Mouse (Mus musculus): ENCODE results near the gene Sema4d. TPM values are rescaled to one million over a fixed set of nuclear protein-coding genes. Genes with fewer than 3 reads are reported as not detected.
A peak's percentile ranks its signal among the peaks of the same experiment; 100 is the strongest.

The Sema4d gene
- polyA plus RNA-seq, 1 experiment from 2014 or later: 18.6 TPM

- ATAC-seq (replicated peaks; ENCODE audit: low FRiP score) (no peak), DNase-seq (ENCODE audit: low spot score) (no peak)
- no peaks in the 10 kb centered on the region for H3K27me3 ChIP-seq (replicated peaks; ENCODE audit: control insufficient read depth, insufficient read depth, low read length)
- H3K36me3 ChIP-seq (ENCODE audit: control insufficient read depth, insufficient read depth, low read length): no peaks in the 10 kb centered on the region
- 47% methylated on average over 13 of the region's 13 CpGs for WGBS
- peak overlapping the region; percentile 90 for H3K27ac ChIP-seq (ENCODE audit: low read depth, low read length)
- H3K9me3 ChIP-seq (ENCODE audit: control insufficient read depth, low read length): no peaks in the 10 kb centered on the region
- H3K4me2 ChIP-seq: peak overlapping the region; percentile 41
- peaks cover 57% of the 10 kb centered on the region for H3K4me1 ChIP-seq (replicated peaks; ENCODE audit: control insufficient read depth, insufficient read depth, low read length)
- H3K4me3 ChIP-seq (ENCODE audit: low read depth, low read length): no peak overlapping the region
- peak overlapping the region; percentile 46 for H3K9ac ChIP-seq (ENCODE audit: low read depth, low read length)
Observed at GRCm38 (mm10) chr13:51736007-51736911, 57.3 kb downstream of the Sema4d start.

GRCm38 (mm10) chr13:51734556-51734955, 59.0 kb downstream of the Sema4d start:
- H3K27ac ChIP-seq (ENCODE audit: low read depth, low read length): no peak overlapping the region

DNA sequence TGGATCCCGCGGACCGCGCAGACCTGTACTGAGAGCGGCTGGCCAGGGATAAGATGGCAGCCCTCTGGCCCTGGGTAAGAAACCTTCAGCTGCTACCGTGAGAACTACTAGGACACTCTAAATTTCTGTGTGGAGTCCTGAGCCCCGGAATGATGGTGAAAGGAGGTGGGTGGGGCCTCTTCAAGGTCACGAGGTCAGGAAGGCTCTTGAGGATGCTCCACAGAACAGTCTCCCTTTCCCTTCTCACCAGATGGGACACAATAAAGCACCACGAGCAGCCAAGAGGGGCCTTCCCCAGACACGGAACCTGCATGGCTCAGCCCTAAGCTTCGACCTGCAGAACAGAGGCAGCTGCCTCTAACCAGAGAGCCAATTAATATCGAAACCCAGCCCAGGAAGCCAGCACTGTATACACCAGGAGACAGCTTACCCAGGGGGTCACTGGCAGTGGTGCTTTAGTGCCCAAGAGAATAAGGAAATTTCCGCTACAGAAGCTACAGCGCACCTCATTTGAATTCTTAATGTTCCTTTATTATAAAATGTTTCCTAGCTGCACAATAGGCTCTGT, 61.4 kb downstream of the Sema4d start:
- Histone ChIP-seq H3K4me2 (no peak overlapping the region), H3K27ac (ENCODE audit: low read depth, low read length) (no peak overlapping the region), H3K27me3 (replicated peaks; ENCODE audit: control insufficient read depth, insufficient read depth, low read length) (no peaks in the 10 kb centered on the region), H3K9me3 (ENCODE audit: control insufficient read depth, low read length) (no peaks in the 10 kb centered on the region), H3K9ac (ENCODE audit: low read depth, low read length) (no peak overlapping the region), H3K4me3 (ENCODE audit: low read depth, low read length) (no peak overlapping the region), H3K4me1 (replicated peaks; ENCODE audit: control insufficient read depth, insufficient read depth, low read length) (peaks cover 52% of the 10 kb centered on the region), H3K36me3 (ENCODE audit: control insufficient read depth, insufficient read depth, low read length) (no peaks in the 10 kb centered on the region)
- ATAC-seq (replicated peaks; ENCODE audit: low FRiP score) (no peak), DNase-seq (ENCODE audit: low spot score) (no peak)
- WGBS: 81% methylated on average over 14 of the region's 14 CpGs

More at GRCm38 (mm10) chr13:51734556-51734955, 59.0 kb downstream of the Sema4d start:
- Histone ChIP-seq H3K36me3 (ENCODE audit: control insufficient read depth, insufficient read depth, low read length) (no peaks in the 10 kb centered on the region), H3K9me3 (ENCODE audit: control insufficient read depth, low read length) (no peaks in the 10 kb centered on the region), H3K9ac (ENCODE audit: low read depth, low read length) (no peak overlapping the region), H3K27me3 (replicated peaks; ENCODE audit: control insufficient read depth, insufficient read depth, low read length) (no peaks in the 10 kb centered on the region), H3K4me1 (replicated peaks; ENCODE audit: control insufficient read depth, insufficient read depth, low read length) (peaks cover 58% of the 10 kb centered on the region), H3K4me3 (ENCODE audit: low read depth, low read length) (no peak overlapping the region), H3K4me2 (no peak overlapping the region)
- ATAC-seq (replicated peaks; ENCODE audit: low FRiP score) (no peak), DNase-seq (ENCODE audit: low spot score) (no peak)
- WGBS: 66% methylated on average over 4 of the region's 4 CpGs

DNA sequence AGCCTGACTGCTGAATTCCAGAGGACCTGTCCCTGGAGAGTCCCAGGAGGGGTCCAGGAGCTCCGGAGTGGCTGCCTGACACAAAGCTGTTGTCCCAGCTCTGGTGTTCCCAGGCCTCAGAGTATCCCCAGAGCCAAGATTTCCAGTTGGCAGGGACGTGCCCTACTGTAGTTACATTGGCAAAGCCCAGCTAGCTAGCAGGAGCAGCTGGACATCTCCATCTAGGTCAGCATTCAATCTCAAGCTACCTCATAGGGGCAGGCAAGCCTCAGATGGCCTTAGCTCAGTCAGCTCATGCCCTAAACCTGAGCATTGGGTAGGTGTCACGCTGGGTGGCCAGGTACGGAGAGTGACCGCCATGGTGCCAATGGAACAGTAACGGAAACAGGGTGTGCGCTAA, 62.1 kb downstream of the Sema4d start:
- H3K36me3 ChIP-seq (ENCODE audit: control insufficient read depth, insufficient read depth, low read length): no peaks in the 10 kb centered on the region
- no peaks in the 10 kb centered on the region for H3K9me3 ChIP-seq (ENCODE audit: control insufficient read depth, low read length)
- no peaks in the 10 kb centered on the region for H3K27me3 ChIP-seq (replicated peaks; ENCODE audit: control insufficient read depth, insufficient read depth, low read length)
- WGBS: 87% methylated on average over 7 of the region's 7 CpGs
- peaks cover 45% of the 10 kb centered on the region for H3K4me1 ChIP-seq (replicated peaks; ENCODE audit: control insufficient read depth, insufficient read depth, low read length)
- H3K4me3 ChIP-seq (ENCODE audit: low read depth, low read length): no peak overlapping the region
- peak overlapping the region; percentile 18; the same call in 1 of the 2 replicates for H3K9ac ChIP-seq (ENCODE audit: low read depth, low read length)
- ATAC-seq (replicated peaks; ENCODE audit: low FRiP score) (no peak), DNase-seq (ENCODE audit: low spot score) (no peak)
- no peak overlapping the region for H3K4me2 ChIP-seq
- no peak overlapping the region for H3K27ac ChIP-seq (ENCODE audit: low read depth, low read length)

- Histone ChIP-seq H3K36me3 (ENCODE audit: control insufficient read depth, insufficient read depth, low read length) (no peaks in the 10 kb centered on the region), H3K4me2 (no peak overlapping the region), H3K27me3 (replicated peaks; ENCODE audit: control insufficient read depth, insufficient read depth, low read length) (no peaks in the 10 kb centered on the region), H3K9ac (ENCODE audit: low read depth, low read length) (no peak overlapping the region), H3K9me3 (ENCODE audit: control insufficient read depth, low read length) (no peaks in the 10 kb centered on the region), H3K4me1 (replicated peaks; ENCODE audit: control insufficient read depth, insufficient read depth, low read length) (peaks cover 41% of the 10 kb centered on the region), H3K27ac (ENCODE audit: low read depth, low read length) (peak overlapping the region; percentile 42; the same call in 1 of the 2 replicates), H3K4me3 (ENCODE audit: low read depth, low read length) (no peak overlapping the region)
- no peak for ATAC-seq (replicated peaks; ENCODE audit: low FRiP score)
- 16% methylated on average over 4 of the region's 4 CpGs for WGBS
- no peak for DNase-seq (ENCODE audit: low spot score)
Observed at GRCm38 (mm10) chr13:51729887-51730361, 63.6 kb downstream of the Sema4d start.

DNA sequence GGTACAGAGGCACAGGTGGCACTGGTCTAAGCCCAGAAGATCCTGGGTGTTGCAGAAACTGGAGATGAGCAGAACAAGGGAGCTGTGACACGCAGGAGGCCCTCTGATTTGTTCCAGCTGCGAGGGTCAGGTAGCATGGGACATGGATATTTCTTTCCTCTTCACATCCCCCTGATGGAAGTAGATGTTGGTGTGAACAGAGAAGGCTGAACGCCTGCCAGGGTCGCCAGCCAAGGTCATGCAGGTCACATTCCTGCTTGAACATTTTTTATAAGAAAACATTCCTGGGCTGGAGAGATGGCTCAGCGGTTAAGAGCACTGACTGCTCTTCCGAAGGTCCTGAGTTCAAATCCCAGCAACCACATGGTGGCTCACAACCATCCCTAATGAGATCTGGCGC, 66.2 kb downstream of the Sema4d start:
- WGBS: 79% methylated on average over 7 of the region's 7 CpGs
- Histone ChIP-seq H3K4me3 (ENCODE audit: low read depth, low read length) (no peak overlapping the region), H3K36me3 (ENCODE audit: control insufficient read depth, insufficient read depth, low read length) (no peaks in the 10 kb centered on the region), H3K4me1 (replicated peaks; ENCODE audit: control insufficient read depth, insufficient read depth, low read length) (peaks cover 39% of the 10 kb centered on the region), H3K27me3 (replicated peaks; ENCODE audit: control insufficient read depth, insufficient read depth, low read length) (no peaks in the 10 kb centered on the region), H3K27ac (ENCODE audit: low read depth, low read length) (no peak overlapping the region), H3K4me2 (no peak overlapping the region), H3K9ac (ENCODE audit: low read depth, low read length) (no peak overlapping the region), H3K9me3 (ENCODE audit: control insufficient read depth, low read length) (no peaks in the 10 kb centered on the region)
- ATAC-seq (replicated peaks; ENCODE audit: low FRiP score): no peak
- DNase-seq (ENCODE audit: low spot score): no peak

- Histone ChIP-seq H3K9me3 (ENCODE audit: control insufficient read depth, low read length) (no peaks in the 10 kb centered on the region), H3K9ac (ENCODE audit: low read depth, low read length) (no peak overlapping the region), H3K27me3 (replicated peaks; ENCODE audit: control insufficient read depth, insufficient read depth, low read length) (no peaks in the 10 kb centered on the region), H3K4me2 (no peak overlapping the region), H3K4me3 (ENCODE audit: low read depth, low read length) (no peak overlapping the region), H3K27ac (ENCODE audit: low read depth, low read length) (no peak overlapping the region), H3K4me1 (replicated peaks; ENCODE audit: control insufficient read depth, insufficient read depth, low read length) (peaks cover 36% of the 10 kb centered on the region), H3K36me3 (ENCODE audit: control insufficient read depth, insufficient read depth, low read length) (no peaks in the 10 kb centered on the region)
- ATAC-seq (replicated peaks; ENCODE audit: low FRiP score) (peak; percentile 38; the same call in 1 of the 2 replicates), DNase-seq (ENCODE audit: low spot score) (no peak)
- WGBS: 72% methylated on average over 8 of the region's 8 CpGs
Observed at GRCm38 (mm10) chr13:51725926-51726574, 67.5 kb downstream of the Sema4d start.

DNA sequence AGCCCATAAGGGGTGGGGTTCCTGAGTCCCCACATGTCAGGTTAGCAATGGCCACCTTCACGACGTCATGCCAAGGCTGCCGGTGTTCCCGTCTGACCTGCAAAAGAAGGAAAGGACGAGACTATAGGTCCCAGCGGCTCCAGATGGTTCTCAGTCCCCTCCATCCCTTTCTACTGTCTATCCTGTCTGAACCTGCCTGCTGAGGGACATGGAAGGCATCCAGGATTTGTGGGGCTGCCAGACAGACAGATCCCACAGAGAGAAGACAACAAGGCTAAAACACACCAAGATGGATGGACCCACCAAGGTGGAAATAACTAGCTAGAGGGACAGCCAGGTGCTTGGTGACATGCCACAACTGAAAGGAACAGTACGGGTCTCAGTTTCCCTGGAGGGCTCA, 68.1 kb downstream of the Sema4d start:
- Histone ChIP-seq H3K4me1 (replicated peaks; ENCODE audit: control insufficient read depth, insufficient read depth, low read length) (peaks cover 30% of the 10 kb centered on the region), H3K27ac (ENCODE audit: low read depth, low read length) (no peak overlapping the region), H3K4me2 (no peak overlapping the region), H3K4me3 (ENCODE audit: low read depth, low read length) (no peak overlapping the region), H3K27me3 (replicated peaks; ENCODE audit: control insufficient read depth, insufficient read depth, low read length) (no peaks in the 10 kb centered on the region), H3K36me3 (ENCODE audit: control insufficient read depth, insufficient read depth, low read length) (0 out of 2 replicates have a peak, but pooled peaks cover 4% of the 10 kb centered on the region), H3K9ac (ENCODE audit: low read depth, low read length) (no peak overlapping the region), H3K9me3 (ENCODE audit: control insufficient read depth, low read length) (no peaks in the 10 kb centered on the region)
- ATAC-seq (replicated peaks; ENCODE audit: low FRiP score) (no peak), DNase-seq (ENCODE audit: low spot score) (no peak)
- 82% methylated on average over 7 of the region's 7 CpGs for WGBS

Data from liver, embryonic 11.5 days (tissue).